Mouse (Mus musculus) cerebellum, adult 8-10 months (tissue): Measurements from ENCODE around the gene Itga9.
A peak's percentile ranks its signal among the peaks of the same experiment; 100 is the strongest.

Experiments used
- DNase-seq: peaks from one replicate; pipeline ENCODE4 v3.0.0; 2022

Gene Itga9

DNA sequence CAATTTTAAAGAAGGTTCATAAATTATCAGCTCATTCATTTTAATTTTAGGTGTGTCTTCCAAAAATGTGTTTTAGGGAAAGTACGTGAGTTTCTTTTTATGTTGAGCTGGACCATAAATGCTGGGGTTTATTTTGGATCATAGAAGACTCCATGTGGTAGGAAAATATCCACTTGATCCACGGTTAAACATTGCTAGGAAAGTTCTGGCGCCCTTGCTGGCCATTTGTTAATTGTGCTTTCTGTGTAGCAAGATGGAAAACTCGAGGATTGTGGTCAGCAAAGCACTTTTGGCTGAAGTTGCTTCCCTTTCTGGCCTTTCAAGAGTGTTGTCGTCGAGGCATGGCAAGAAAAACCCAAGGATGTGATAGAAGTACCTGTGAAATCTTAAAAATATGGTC is 179.3 kb downstream of the Itga9 start:
- no peak for DNase-seq

DNA sequence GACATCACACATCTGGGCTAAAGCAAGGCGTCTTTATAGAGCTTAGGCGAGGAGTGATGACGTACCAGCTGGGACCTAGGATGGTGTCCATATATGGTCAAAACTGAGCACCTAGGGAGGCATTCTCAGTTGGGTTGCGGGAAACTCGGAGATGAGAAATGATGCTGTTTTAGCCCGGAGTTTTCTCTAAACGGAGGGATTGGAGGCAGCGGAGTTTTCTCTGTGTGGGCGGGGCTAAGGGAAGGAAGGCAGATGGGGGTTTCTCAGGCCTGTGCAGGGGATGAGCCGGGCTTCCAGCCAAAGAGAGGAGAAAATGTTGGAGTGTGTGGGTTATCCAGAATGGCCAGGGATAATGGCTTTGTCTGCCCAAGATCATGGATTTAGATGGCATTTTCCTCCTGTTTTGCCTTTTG is 182.4 kb downstream of the Itga9 start:
- no peak for DNase-seq

GRCm38 (mm10) chr9:118791231-118791630 is 184.7 kb downstream of the Itga9 start:
- no peak for DNase-seq

- DNase-seq, result no peak
Observed at GRCm38 (mm10) chr9:118793151-118793785, 186.8 kb downstream of the Itga9 start.

DNA sequence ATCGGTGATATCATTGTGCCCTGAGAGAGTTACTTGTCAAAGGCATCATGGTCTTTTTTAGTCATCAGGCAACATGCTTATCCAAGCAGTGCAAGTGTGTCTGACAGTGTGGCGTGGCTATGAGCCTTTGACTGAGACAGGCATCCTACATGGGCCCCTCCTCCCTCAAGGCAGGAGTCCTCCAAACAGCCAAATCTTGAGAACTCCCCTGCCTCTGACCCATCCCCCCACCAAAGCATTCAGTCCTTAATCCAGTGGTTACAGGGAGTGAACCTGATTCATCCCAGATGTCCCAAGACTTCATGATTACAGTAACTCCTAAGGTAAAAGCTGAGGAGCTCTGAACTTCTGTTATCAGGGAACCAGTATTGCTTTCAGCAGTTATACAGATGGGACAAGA is 188.2 kb downstream of the Itga9 start:
- DNase-seq, result no peak

DNA sequence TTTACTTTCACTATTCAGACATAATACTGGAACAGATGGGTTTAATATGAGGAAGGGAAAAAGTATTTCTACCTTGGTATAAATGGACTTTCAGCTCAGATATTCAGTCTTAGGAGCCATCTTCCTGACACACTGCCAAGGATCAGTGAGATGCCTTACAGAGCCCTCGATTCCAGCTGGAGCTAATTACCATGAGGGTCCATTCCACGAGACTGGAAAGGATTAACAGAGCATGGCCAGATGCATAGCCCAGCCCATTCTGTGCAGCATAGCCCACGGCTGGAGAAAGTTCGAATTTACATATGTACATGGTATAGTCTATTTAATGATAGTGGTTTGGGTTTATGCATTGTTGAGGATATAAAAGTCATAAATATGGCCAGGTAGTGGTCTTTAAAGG is 188.8 kb downstream of the Itga9 start:
- no peak for DNase-seq

DNA sequence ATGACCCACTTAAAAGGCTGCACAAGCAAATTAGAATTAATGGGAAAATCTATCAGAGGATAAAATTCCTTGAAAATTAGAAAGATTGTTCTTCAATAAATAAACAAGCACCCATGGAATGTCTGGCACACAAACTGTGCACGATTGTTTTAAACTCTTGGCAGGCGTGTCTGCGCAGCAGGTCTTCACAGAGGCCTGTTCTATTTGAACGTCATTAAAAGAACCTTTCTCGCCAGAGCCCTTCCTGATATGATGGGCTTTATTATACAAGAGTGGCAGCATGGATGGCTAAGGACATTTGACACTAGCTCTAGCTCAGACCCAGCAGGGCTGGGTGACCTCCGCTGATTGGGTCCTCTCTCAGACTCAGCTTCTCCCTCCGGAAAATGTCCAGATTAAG is 192.6 kb downstream of the Itga9 start:
- DNase-seq, result no peak

DNA sequence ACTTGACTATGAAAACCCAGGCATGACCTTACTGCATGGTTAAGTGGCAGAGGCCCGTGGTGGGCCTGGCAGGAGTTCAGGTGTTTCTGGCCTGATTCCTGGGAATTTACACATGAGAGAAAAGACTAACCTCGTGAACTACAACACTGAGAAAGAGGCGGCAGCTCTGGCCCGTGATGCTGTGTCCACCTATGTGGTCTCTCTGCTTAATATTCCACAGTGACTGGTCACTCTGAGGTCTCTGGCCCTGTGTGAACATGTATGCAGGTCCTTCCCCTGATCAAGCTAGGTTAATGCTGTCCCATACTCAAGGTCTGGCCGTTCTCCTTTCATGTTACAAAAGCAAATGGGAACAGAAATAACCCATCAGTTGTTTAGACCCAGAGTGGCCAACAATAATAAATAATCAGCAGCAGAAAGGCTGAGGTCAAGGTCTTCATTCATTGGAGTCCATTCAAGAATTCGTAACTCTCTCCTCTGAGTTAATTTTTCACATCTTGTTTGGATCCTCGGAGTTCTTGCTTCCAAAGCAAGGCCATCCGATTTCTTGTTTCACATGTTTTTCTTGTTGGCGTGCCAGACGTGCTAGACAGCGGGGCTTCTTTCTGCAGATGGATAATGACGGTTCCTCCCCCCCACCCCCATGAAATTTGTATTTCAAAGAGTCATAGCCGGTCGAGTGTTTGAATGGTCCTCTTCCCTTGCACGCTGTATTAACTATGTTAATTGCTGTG is 194.9 kb downstream of the Itga9 start:
- no peak for DNase-seq

- no peak for DNase-seq
Observed at GRCm38 (mm10) chr9:118801910-118802287, 195.4 kb downstream of the Itga9 start.

- DNase-seq, result no peak
Observed at GRCm38 (mm10) chr9:118802380-118802779, 195.9 kb downstream of the Itga9 start.

DNA sequence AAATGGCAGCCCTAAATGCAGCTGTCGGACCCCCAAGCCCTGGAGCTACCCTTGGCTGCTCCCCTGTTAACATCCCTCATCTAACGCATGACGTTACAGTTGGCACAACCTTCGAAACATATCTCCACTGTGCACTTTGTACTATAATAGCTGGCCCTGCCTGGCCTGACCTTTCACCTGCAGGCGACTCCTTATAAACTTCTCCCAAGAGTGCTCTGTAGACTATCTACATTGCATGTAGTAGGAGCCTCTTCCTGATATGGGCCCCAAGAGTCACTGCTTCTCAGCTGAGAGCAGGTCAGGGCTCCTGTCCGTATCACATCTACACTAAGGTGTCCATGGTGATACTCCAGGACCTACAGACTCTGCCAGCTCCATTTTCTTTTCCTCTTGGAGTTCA is 199.2 kb downstream of the Itga9 start:
- no peak for DNase-seq

DNA sequence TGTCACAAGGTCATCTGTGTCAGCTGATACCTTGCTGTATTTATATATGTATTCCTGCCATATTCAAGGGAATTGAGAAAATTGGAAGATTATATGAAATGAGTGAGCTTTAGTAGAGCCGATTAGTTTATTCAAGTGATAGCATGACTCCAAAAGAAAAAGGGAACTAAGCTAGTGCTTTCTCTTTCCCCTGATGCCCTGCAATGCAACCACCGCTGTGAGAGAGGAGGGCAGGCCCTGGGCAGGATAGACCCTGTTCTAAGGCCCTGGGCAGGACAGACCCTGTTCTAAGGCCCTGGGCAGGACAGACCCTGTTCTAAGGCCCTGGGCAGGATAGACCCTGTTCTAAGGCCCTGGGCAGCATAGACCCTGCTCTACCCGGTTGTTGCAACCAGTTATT is 201.2 kb downstream of the Itga9 start:
- DNase-seq, result no peak

GRCm38 (mm10) chr9:118812221-118812620 is 205.7 kb downstream of the Itga9 start:
- no peak for DNase-seq

GRCm38 (mm10) chr9:118813492-118813891 is 207.0 kb downstream of the Itga9 start:
- DNase-seq, result no peak

DNA sequence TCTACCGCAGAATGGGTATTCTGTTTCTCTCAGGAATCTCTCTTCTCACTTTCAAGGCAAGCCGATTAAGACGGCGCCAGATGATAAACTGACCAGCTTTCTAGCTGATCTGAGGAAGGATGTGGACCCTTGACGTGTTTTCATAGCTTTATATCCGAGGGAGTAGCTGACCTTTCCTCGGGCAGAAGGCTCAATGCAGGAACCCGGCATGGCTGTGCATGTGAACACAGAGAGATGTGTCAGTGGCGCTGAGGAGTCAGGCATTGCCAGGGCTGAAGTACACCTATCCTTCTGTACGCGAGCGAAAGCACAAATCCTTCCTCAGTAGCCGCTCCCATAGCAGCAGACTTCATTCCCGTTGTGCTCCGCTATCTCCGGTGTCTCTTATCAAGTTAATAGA is 207.6 kb downstream of the Itga9 start:
- DNase-seq, result no peak

GRCm38 (mm10) chr9:118814461-118814860 is 208.0 kb downstream of the Itga9 start:
- no peak for DNase-seq

DNA sequence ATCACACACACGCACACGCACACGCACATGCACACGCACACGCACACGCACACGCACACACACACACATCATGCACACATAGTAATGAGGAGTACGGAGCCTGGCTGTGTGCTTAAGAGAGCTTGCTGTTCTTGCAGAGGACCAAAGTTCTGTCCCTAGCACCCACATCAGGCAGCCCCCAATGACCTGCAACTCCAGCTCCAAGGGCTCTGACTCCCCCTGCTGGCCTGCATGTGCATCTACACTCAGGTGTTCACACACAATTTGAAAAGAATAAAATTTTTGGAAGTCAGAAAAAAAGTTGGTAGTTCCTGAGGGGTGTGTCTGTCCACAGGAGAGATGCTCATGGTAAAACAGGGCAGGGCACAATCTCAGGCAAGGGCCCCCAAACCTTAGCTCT is 209.1 kb downstream of the Itga9 start:
- no peak for DNase-seq

- no peak for DNase-seq
Observed at GRCm38 (mm10) chr9:118818508-118818907, 212.0 kb downstream of the Itga9 start.

- no peak for DNase-seq
Observed at GRCm38 (mm10) chr9:118821220-118822185, 215.0 kb downstream of the Itga9 start.

DNA sequence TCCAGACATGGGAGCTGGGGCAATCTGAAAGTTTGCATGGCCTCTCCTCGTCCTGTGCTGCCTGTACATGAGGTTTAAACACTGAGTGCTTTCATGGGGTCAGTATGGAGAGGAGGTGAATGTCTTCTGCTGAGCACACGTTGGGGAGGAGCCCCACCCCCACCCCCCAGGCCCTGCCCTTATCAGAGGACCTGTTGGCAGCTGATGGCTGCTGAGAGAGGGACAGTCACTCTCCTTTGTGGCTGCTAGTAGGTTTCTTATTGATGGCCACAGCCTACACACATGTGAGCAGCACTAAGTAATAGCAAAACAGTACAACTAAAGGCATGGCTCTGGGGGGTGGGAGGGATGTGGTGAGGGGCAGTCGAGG is 215.7 kb downstream of the Itga9 start:
- DNase-seq, result no peak

- DNase-seq, result no peak
Observed at GRCm38 (mm10) chr9:118822581-118822980, 216.1 kb downstream of the Itga9 start.

DNA sequence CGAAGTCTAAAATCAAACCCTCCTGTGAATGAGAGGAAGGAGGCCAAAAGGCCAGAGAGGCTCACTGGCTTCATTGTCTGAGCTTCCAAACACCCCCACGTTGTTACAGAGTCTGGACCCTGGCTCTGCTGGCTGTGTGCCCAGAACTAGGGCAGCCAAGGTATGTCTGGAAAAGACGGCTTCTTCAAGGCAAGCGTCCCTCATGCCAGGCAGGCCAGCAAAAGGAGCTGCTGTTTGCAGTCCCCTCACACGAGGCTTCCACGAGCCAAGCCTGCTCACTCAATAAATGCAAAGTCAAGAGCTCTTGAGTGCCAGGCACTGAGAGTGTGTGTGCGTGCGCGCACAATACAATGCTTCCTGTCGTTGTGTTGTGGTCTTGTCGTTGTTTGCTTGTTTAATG is 224.6 kb downstream of the Itga9 start:
- peak; percentile 1 for DNase-seq

GRCm38 (mm10) chr9:118832533-118832932 is 226.0 kb downstream of the Itga9 start:
- DNase-seq, result no peak

GRCm38 (mm10) chr9:118833413-118833812 is 226.9 kb downstream of the Itga9 start:
- no peak for DNase-seq
